Mouse (Mus musculus) bone marrow macrophage, adult 2 months (primary cell): ENCODE results near the gene Klhdc1.
A peak's percentile ranks its signal among the peaks of the same experiment; 100 is the strongest.

ENCODE experiments used
- CTCF ChIP-seq: IDR thresholded peaks from 2 replicates; pipeline ENCODE4 v1.5.1; 2012; ENCODE audit warnings: low read depth, mild to moderate bottlenecking, low read length, moderate library complexity
- POLR2A ChIP-seq: IDR thresholded peaks from 2 replicates; pipeline ENCODE4 v1.6.1; 2012; ENCODE audit warnings: mild to moderate bottlenecking, low read depth, low read length, borderline replicate concordance

DNA sequence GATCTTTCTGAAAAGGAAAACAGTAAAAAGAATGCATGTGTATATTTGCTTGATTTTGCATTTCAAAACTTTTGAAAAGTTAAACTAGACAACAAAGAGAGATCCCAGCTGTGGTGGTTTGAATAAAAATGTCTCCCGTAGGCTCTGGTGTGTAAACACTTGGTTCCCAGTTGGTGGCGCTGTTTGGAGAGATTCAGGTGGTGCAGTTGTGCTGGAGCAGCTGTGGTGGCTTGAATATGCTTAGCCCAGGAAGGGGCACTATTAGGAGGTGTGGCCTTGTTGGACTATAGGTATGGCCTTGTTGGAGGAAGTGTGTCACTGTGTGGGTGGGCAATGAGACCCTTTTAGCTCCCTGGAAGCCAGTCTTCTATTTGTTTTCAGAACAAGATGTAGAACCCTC, 11.7 kb upstream of the Klhdc1 start:
- TF ChIP-seq CTCF (0 out of 2 replicates have a peak, but pooled peaks have one; percentile 14), POLR2A (no peak)
